Mouse (Mus musculus) left cerebral cortex, postnatal 10 days (tissue): Measurements from ENCODE around the gene Wdr66. TPM values are rescaled to one million over a fixed set of nuclear protein-coding genes. Genes with fewer than 3 reads are reported as not detected.

Experiments
- DNase-seq, 2 experiments: peaks; one replicate each; pipeline ENCODE4 v3.0.0; 2021 to 2022; ENCODE audit warnings: low spot score in 2 of 2, mixed read lengths in 1 of 2; ENCODE audit errors: extremely low spot score in 1 of 2
- intact Hi-C: fragments of 180-260 bp; cut with DNase I; formaldehyde crosslinking; loops from one replicate; pipeline ENCODE4 v1.15.1; 2025
- total RNA-seq, 2 experiments: library from RNA; stranded (reverse); gene quantifications; 2 replicates each; pipeline ENCODE4 v1.2.3; 2021

Gene Wdr66
- total RNA-seq, 2 experiments from 2014 or later: 6.3 to 7.2 TPM

DNA sequence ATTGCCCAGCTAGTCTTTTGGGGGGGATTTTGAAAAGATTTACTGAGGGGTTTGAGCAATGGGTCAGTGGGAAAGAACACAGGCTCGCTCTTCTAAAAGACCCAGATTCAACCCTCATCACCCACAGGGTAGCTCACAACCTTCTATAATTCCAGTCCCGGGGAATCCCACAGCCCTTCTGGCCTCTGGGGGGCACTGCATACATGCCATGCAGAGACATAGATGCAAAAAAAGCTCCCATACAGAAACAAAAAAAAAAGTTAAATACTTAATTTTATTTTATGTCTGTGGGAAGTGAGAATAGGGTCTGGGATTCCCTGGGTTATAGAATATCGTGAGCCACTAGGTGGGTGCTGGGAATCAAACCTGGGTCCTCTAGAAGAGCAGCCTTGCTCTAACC is 15.0 kb downstream of the Wdr66 start:
- no peak for DNase-seq
- intact Hi-C loops: no loop called here

DNA sequence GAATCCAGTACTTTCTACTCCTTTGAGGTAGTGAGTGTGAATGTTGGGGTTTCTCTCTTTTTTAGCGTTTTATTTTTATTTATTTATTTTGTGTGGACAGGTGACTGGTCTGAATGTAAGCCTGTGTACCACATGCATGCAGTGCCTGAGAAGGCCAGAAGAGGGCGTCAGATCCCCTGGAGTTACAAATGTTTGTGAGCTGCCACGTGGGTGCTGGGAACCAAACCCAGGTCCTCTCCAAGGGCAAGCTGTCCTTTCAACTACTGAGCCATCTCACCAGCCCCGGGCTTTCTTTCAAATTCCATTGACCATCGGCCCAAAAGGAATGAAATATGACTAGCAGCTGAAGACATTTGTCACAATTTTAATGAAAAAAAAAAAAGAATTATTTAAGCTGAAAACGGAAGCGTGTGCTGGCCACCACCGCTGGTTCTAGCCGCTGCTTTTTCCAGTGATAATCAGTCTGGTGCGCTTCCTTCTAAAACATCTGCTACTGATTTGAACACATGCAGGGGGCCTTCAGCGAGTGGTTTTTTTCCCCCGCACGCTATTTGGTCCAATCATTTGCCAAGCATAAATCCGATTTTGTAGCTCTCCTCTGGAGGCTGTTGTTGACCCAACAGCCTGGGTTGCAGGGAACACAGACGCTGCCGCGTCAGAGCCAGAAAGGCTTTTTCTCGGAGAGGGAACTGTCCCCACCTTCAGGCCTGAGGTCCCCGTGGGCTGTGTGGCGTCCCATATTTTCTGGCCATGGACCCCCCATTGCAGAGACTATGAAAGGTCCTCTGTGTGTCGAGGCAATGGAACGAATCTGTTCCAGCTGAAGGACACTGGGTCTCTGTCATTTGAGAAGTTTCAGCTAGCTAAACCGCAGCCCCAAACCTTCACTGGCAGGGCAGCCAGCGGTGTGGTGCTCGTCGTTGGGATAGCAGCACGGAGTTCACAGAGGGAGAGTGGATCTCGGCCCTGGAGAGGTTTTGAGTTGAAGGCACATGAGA is 16.9 kb downstream of the Wdr66 start:
- no peak for DNase-seq
- intact Hi-C loops: no loop called here

DNA sequence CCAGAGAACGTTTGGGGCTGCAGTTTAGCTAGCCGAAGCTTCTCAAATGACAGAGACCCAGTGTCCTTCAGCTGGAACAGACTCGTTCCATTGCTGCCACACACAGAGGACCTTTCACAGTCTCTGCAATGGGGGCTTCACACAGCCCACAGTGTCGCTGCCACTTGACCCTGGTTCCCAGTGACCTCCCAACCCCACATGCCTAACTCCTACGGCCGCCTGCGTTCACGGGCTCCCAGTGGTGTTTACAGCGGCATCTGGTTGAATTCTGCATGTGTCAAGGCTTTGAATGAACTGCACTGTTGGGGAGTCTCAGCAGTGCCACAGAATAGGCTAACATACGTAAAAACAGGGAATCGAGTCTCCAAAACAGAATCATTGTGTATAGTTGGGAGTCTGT is 19.0 kb downstream of the Wdr66 start:
- no peak for DNase-seq
- intact Hi-C loops: no loop called here

DNA sequence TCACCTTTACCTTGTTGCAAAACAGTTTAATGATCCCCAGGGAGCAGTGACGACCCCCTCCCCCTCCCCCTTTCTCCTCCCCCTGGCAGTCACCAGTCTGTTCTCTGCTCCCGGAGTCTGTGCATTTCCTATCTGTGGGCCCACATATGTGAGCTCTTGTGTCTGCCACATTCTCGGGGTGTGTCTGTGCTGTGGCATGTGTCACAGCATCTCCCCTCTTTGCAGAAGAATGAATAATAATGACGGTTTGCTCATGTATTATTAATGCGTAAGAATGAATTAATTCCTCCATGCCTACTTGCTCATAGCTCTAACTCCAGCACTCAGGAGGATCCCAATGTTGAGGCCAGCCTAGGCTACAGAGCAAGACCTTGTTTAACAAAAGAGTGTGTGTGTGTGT is 21.0 kb downstream of the Wdr66 start:
- intact Hi-C loops: no loop called here
- DNase-seq: no peak

DNA sequence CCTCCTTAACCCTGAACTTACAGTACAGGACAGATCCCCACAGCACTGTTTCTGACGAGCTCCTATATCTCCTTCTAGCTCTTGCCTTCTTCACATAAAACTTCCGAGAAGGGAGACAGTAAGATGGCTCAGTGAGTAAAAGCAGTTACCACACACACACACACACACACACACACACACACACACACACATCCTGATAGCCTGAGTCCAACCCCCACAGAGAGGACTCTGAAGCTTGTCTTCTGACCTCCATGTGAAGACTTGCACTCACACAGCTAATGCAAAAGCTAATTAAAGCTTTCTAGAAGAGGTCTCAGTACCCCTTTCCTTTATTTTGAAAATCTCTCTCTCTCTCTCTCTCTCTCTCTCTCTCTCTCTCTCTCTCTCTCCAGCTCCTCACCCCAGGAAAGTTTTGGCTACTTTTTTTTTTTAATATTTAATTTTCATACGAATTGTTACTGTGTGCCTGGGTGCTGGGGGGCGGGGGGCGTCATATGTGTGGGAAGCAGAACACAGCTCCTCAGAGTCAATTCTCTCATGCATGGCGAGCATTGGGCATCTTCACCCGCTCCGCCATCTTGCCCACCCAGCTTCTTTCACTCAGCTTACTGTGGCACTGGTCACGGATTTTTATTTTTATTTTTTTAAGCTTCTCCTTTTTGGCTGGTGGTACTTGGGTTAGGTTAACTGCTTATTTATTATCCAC is 24.9 kb downstream of the Wdr66 start:
- intact Hi-C loops: no loop called here
- no peak for DNase-seq

DNA sequence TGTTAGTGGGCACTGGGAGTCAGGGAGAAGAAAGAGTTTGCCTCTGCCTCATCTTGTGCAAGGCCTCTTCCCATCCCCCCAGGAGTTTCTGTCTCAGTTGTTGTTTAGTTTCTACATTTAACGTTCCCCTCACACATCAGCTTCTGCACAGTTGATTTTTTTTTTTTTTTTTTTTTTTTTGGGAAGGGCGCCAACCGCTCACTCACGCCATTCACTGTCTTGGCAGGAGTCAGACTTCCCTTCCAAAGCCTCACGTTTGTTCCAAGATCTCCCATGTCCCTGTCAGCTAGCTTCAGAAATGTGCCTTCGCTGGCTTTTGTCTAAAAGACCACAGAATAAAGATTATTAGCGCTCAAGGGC is 25.4 kb downstream of the Wdr66 start:
- intact Hi-C loops: no loop called here
- DNase-seq: no peak

- no peak for DNase-seq
- intact Hi-C loops: no loop called here
Measured at GRCm38 (mm10) chr5:123277704-123278103, 25.8 kb downstream of the Wdr66 start.

DNA sequence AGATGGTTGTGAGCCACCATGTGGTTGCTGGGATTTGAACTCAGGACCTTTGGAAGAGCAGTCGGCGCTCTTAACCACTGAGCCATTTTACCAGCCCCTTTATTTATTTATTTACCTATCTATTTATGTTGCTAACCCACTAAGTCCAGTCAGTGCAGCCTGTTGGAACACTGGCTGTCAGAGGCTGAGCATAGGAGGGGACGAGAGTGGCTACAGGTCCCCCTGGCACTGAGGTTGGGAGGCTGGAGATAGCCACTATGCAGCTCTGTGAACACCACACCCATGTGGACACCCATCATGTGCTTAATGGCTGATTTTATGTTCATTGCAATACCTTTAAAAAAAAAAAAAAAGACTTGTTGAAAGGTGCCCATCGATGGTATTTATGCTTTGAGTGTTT is 27.3 kb downstream of the Wdr66 start:
- intact Hi-C loops: no loop called here
- no peak for DNase-seq

DNA sequence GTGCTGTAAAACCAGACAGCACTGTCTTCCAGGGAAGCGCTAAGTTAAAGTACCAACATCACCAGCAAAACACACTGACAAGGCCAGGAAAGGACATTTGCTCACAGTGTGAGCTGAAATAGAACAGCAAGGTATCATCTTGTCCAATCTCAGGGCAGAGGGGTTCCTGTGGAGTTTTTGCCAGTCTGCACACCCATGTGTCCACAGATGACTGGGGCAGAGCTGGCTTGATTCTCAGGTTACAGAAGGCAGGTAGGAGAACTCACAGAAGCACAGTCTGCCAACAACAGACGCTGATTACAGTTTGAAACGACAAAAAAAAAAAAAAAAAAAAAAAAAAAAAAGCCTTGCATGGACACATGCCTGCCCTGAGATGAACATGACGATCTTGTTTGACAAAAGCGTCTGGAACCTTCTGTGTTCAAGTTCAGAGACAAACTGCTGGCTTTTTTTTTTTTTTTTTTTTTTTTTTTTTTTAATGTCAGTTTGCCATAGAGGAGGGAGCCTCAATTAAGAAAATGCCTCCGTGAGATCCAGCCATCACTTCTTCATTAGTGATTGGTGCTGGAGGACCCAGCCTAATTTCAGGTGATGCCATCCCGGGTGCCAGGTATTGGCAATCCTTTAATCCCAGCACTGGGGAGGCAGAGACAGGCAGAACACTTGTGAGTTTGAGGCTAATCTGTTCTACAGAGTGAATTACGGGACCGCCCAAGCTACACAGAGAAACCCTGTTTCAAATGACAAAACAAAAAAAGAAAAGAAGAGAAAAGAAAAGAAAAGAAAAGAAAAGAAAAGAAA is 29.6 kb downstream of the Wdr66 start:
- no peak for DNase-seq
- intact Hi-C loops: no loop called here

DNA sequence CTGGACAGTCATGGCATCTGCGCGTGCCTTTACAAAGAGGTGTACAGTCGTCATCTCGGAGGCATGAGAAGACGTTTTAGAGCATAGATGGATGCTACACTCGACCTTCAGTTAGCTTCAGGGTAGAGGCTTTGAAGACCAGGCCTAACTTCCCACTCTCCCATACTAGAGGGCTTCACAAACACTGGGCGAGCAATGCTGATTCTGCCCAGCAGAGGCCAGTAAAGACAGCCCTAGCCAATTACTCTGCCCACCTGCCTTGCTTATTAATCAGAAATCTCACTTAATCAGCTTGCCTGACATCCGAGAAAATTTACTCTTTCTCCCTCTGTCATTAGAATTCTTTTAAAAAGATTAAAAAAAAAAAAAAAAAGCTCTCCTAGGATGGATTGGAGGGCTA is 33.3 kb downstream of the Wdr66 start:
- intact Hi-C loops: loop anchor here (5.0 kb wide), 1 partner anchor 152 kb away; no protein-coding TSS in a partner anchor
- peak in 1 of 2 experiments; percentile 29 for DNase-seq

DNA sequence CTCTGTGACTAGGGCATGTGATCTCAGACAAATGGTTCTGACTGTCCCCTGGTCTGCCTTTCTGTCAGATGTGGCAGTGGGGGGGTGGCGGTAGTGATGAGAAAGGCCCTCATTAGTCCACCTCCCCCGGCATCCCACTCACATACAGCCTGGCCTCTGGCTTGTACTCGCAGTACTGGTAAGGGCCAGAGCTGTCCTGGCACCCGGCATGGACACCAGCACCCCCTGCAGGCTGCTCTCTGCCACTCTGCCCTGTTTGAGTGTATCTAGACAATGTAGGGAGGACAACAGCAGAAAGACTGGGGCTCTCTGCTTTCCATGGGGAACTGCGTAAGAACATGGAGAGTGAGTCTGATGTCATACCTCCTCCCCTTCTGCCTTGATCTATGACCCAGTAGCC is 36.2 kb downstream of the Wdr66 start:
- intact Hi-C loops: loop anchor here (5.0 kb wide), 1 partner anchor 149 kb away; no protein-coding TSS in a partner anchor
- DNase-seq: no peak

- no peak for DNase-seq
- intact Hi-C loops: no loop called here
Measured at GRCm38 (mm10) chr5:123294653-123295052, 42.8 kb downstream of the Wdr66 start.

DNA sequence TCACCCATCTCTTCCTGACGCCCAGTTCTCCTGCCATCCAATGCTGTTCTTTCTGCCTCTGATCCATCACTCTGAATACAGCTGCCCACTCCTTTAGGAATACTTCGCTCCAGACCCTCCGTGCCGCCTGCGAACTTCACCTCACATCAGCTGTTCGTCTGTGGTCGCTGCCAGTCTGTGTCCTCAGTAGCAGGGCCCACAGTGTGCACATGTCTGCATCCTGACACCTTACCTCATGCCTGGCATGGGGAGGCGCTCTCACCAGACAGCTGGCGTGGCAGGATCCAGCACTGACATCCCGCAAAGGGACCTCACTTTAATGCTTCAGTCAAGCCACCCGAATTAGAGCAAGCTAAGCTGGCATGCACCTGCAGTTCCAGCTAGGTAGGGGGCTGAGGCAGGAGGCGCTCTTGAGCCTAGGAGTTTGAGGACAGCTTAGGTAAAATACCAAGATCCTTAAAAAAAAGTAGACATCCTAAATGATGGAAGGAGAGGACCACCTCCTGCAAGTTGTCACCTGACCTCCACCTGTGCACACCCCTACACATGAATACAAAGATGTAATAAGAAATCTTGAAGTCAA is 44.4 kb downstream of the Wdr66 start:
- no peak for DNase-seq
- intact Hi-C loops: no loop called here

DNA sequence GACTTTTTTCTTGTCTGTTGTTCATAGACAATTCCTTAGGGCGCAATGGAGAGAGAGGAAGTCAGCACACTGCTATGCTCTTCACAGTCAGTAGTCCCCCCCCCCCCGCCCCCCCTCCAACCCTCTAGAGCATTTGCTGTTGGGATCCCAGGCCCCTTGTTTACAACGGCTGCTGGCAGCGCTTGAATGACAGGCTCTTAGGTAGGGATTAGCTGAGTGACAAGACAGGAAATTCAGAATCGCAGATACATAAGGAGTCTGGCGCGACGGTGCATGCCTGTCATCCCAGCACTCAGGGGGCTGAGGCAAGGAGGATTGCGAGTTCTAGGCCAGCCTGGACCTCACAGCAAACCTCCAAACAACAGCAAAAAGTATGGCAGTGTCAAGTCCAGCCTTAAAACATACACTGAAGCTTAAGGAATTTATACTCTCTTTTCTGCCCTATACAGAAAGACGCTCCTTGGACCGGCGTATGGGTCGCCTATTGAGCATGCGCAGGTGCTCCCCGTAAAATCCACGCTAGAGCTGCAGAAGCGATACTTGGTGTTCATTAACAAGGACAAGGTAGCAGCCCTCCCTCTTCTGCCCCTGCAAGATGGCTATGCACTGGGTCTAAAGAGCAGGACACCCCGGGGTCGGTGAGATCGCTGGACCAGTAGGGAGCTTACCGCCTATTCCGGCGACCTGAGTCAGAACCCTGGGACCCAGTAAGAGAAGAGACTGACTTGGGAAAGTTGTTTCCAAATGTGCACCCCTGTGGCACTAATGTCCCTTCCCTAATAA is 45.3 kb downstream of the Wdr66 start:
- intact Hi-C loops: no loop called here
- DNase-seq: no peak

- no peak for DNase-seq
- intact Hi-C loops: no loop called here
Measured at GRCm38 (mm10) chr5:123297830-123298229, 45.9 kb downstream of the Wdr66 start.

- no peak for DNase-seq
- intact Hi-C loops: no loop called here
Measured at GRCm38 (mm10) chr5:123298526-123298925, 46.6 kb downstream of the Wdr66 start.

DNA sequence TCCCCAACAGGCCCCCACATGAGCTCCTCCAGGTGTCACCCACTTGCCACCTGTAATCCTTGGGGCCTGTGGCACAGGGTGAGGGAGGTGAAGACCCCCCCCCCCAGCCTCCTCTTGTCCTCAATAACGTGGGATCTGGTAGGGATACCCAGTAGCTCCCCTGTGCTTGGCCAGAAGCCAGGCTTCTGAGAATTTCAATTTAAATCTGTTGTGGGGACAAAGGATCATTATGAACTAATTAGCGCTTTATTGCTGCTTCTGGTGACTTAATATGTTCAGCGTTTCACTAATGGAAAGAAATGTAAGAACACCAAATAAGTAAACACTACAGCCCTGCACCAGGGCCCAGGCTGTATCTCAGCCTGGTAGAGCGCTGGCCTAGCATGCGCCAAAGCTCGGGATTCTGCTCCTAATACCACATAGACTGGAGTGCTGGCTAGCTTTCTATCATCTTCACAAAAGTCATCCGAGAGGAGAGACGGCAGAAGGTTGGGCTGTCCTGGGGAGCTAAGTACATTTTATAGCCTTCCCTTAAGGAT is 48.7 kb downstream of the Wdr66 start:
- intact Hi-C loops: no loop called here
- no peak for DNase-seq
